Mouse (Mus musculus) limb, embryonic 14.5 days (tissue): Measurements from ENCODE around the gene Mre11a. TPM values are rescaled to one million over a fixed set of nuclear protein-coding genes. Genes with fewer than 3 reads are reported as not detected.

Source experiments
- ATAC-seq: fragments of 200-750 bp; cut with Nextera tagmentation; 2 replicates; pipeline ENCODE4 v1.8.0; 2017; ENCODE audit warnings: low read depth, moderate number of reproducible peaks, moderate TSS enrichment; ENCODE audit not compliant: low FRiP score
- DNase-seq: peaks from one replicate; pipeline ENCODE4 v3.0.0-alpha.2; 2015; ENCODE audit warnings: low spot score
- H3K27ac ChIP-seq: fragments of 300-500 bp; sonication (generic); replicated peaks from 2 replicates; pipeline ENCODE4 v1.5.1; 2014; ENCODE audit warnings: low read depth, mild to moderate bottlenecking, low read length, moderate library complexity, mixed read lengths
- H3K27me3 ChIP-seq: fragments of 300-500 bp; sonication (generic); 2 replicates; pipeline ENCODE4 v1.6.1; 2014; ENCODE audit warnings: low read length, mixed read lengths; ENCODE audit not compliant: control insufficient read depth, insufficient read depth
- H3K36me3 ChIP-seq: fragments of 300-500 bp; sonication (generic); 2 replicates; pipeline ENCODE4 v1.6.1; 2014; ENCODE audit warnings: mild to moderate bottlenecking, low read length, moderate library complexity, mixed read lengths; ENCODE audit not compliant: control insufficient read depth, insufficient read depth
- H3K4me1 ChIP-seq: fragments of 300-500 bp; sonication (generic); 2 replicates; pipeline ENCODE4 v1.6.1; 2014; ENCODE audit warnings: antibody characterized with exemption, low read length, mixed read lengths; ENCODE audit not compliant: control insufficient read depth, insufficient read depth
- H3K4me2 ChIP-seq: fragments of 300-500 bp; sonication (generic); replicated peaks from 2 replicates; pipeline ENCODE4 v1.6.1; 2014; ENCODE audit warnings: low read depth, mild to moderate bottlenecking, low read length, moderate library complexity; ENCODE audit not compliant: severe bottlenecking
- H3K4me3 ChIP-seq: fragments of 300-500 bp; sonication (generic); replicated peaks from 2 replicates; pipeline ENCODE4 v1.5.1; 2014; ENCODE audit warnings: low read length
- H3K9ac ChIP-seq: fragments of 300-500 bp; sonication (generic); 2 replicates; pipeline ENCODE4 v1.6.1; 2014; ENCODE audit warnings: mild to moderate bottlenecking, low read depth, low read length, moderate library complexity; ENCODE audit not compliant: severe bottlenecking
- H3K9me3 ChIP-seq: fragments of 300-500 bp; sonication (generic); 2 replicates; pipeline ENCODE4 v1.6.1; 2016; ENCODE audit warnings: low read length; ENCODE audit not compliant: control insufficient read depth
- POLR2A ChIP-seq: fragments of 200-500 bp; IDR thresholded peaks from 2 replicates; pipeline ENCODE4 v1.8.0; 2012; ENCODE audit warnings: inconsistent platforms, mild to moderate bottlenecking, moderate library complexity, borderline replicate concordance; ENCODE audit not compliant: insufficient read depth, insufficient read length; ENCODE audit errors: extremely low read depth
- WGBS: fragments of 180-500 bp; shearing (Covaris S2); extraction: QIAGEN DNeasy Blood & Tissue Kit; methylation state at CpG from one replicate; pipeline ENCODE4 v1.1.7; 2014; 5-methylcytosine and 5-hydroxymethylcytosine counted together
- polyA plus RNA-seq, 2 experiments: library from polyadenylated mRNA; depleted of rRNA in 1 of 2; stranded (reverse) in 1 of 2; unstranded in 1 of 2; fragments of >200 nt; fragmentation: Nextera tagmentation in 1 of 2; extraction: Ambion mirVana in 1 of 2; gene quantifications; 2 replicates each; pipeline versions ENCODE4 v1.2.1 to v1.2.3; 2012 to 2014

The Mre11a gene
- polyA plus RNA-seq, 2 experiments: 16.6 to 25.3 TPM

DNA sequence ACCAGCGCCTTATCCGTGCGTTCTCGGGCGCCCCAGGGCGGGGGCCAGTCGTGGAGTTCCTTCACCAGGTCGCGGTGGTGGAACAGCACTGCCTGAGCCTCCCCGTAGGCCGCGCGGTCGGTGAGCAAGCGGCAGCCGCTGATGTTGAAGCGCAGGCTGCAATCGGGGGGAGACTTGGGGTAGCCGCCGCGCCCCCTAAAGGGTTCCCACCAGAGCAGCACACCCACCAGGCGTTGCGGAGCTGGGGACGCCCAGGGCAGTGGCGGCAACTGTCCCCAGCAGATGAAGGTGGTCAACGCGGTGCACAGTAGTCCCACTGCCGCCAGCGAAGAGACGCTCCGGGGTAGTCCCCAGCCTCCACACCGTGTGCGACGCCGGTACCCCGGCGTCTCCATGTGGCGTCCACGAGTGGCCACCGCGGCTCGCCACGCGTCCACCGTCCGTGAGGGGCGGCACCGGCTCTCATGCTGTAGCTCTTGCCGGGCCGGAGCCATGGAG, 32.9 kb upstream of the Mre11a start:
- Histone ChIP-seq H3K4me3 (peak overlapping the region; percentile 52), H3K4me2 (peak overlapping the region; percentile 94), H3K27me3 (no peaks in the 10 kb centered on the region), H3K27ac (peak overlapping the region; percentile 48; the same call in 1 of the 2 replicates), H3K36me3 (no peaks in the 10 kb centered on the region), H3K9ac (peak overlapping the region; percentile 69), H3K4me1 (peaks cover 11% of the 10 kb centered on the region; the same call in 1 of the 2 replicates), H3K9me3 (no peaks in the 10 kb centered on the region)
- DNase-seq (peak; percentile 24), ATAC-seq (peak; percentile 70)
- under 1% methylated on average over 35 of the region's 50 CpGs for WGBS
- no peak for TF ChIP-seq POLR2A

DNA sequence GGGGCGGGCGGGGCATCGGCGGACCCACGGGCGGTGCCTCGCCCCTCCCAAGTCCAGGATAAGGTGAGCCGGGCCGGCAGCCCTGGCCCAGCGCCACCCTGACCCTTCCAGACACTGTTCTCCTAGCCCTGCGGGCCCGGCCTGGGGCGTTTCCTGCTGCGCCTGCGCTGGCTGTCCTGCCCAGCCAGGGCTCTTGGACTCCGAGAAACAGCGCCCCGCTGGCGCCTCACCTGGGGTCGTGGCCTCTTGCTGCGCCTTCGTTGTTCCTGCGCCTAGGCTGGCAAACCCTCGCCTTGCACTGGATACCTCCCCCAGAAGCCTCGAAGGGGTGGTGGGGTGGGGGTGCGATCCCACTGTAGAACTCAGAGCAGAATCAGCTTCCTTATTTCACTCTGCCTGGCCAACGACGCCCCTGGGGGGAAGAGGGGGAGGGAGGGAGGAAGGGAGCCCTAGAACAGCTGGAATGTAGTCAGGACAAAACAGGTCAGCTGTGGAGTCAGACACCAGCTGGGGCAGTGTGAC, 32.4 kb upstream of the Mre11a start, which contains the start of gene Fut4:
Fut4 (minus strand) TSS at position 393 of the 522 bp plus-strand sequence.
- H3K4me3 ChIP-seq: peak within 1 kb of the TSS; percentile 52
- under 1% methylated on average over 21 of the region's 28 CpGs for WGBS
- H3K9me3 ChIP-seq: no peaks in the 10 kb centered on the region
- no peak for TF ChIP-seq POLR2A
- H3K36me3 ChIP-seq: no peaks in the 10 kb centered on the region
- ATAC-seq: peak; percentile 49
- peak within 1 kb of the TSS; percentile 48; the same call in 1 of the 2 replicates for H3K27ac ChIP-seq
- no peaks in the 10 kb centered on the region for H3K27me3 ChIP-seq
- H3K4me2 ChIP-seq: peak within 1 kb of the TSS; percentile 94
- H3K9ac ChIP-seq: peak within 1 kb of the TSS; percentile 69
- DNase-seq: peak; percentile 42
- H3K4me1 ChIP-seq: peaks cover 9% of the 10 kb centered on the region; the same call in 1 of the 2 replicates

DNA sequence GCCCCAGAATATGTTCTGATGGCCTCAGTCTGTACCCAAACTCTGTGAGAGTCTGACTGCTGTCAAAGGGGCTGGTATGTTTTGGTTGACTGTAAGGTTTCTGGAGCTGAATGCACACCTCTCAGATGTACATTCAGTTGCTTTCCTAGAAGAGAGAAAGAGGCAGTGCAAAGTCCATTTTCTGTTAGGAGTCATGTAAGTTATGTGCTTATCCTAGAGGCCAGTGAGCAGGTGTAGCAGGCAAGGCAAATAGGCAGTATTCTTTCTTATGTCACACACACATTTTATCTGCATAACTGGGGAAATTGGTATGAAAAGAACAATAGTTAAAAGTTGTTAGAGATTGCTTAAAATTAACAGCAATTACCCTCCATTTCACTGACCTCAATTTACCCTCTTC, 30.5 kb upstream of the Mre11a start:
- DNase-seq (no peak), ATAC-seq (no peak)
- Histone ChIP-seq H3K9ac (no peak overlapping the region), H3K27me3 (no peaks in the 10 kb centered on the region), H3K4me2 (no peak overlapping the region), H3K4me3 (no peak overlapping the region), H3K9me3 (no peaks in the 10 kb centered on the region), H3K36me3 (no peaks in the 10 kb centered on the region), H3K27ac (no peak overlapping the region), H3K4me1 (peaks cover 3% of the 10 kb centered on the region; the same call in 1 of the 2 replicates)
- no peak for TF ChIP-seq POLR2A

DNA sequence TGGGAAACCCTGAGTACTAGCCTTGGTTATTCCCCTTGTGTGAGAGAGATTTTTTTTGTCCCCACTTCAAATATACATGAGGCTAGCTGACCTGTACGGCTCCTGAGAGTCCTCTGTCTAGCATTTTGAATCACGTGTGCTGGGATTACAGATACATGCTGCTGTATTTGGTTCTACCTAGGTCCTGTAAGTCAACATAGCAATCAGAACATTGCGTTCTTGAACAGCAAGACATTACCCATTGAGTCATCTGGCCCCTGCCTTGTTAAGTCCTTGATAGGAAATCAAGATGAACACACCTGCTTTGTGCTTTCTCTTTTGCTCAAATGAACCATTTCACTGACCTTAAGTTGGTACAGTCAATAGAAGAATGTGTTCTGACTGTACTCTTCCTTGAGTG, 30.0 kb upstream of the Mre11a start:
- no peak for ATAC-seq
- Histone ChIP-seq H3K4me3 (no peak overlapping the region), H3K4me2 (no peak overlapping the region), H3K9me3 (no peaks in the 10 kb centered on the region), H3K27me3 (no peaks in the 10 kb centered on the region), H3K36me3 (no peaks in the 10 kb centered on the region), H3K27ac (no peak overlapping the region), H3K9ac (no peak overlapping the region), H3K4me1 (peaks cover 3% of the 10 kb centered on the region; the same call in 1 of the 2 replicates)
- no peak for DNase-seq
- TF ChIP-seq POLR2A: no peak
- 82% methylated on average over 3 of the region's 3 CpGs for WGBS

DNA sequence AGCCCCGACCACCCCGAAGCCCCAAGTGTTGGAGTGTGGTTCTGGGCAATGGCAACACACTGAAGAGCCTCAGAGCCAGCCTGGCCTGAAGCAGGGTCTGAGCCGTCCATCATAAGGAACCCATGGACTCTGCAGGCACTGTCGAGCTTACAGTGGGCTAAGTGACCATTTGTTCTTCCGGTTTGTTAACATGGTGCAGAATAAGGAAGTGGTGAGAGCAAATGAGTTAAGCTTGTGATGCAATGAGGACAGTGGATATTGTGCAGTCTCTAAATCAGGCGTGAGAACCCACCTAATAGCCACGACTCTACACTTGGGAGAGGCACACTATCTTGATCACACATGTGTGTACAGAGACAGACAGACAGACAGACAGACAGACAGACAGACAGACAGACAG, 25.9 kb upstream of the Mre11a start:
- no peak for TF ChIP-seq POLR2A
- 73% methylated on average over 7 of the region's 7 CpGs for WGBS
- no peak for ATAC-seq

DNA sequence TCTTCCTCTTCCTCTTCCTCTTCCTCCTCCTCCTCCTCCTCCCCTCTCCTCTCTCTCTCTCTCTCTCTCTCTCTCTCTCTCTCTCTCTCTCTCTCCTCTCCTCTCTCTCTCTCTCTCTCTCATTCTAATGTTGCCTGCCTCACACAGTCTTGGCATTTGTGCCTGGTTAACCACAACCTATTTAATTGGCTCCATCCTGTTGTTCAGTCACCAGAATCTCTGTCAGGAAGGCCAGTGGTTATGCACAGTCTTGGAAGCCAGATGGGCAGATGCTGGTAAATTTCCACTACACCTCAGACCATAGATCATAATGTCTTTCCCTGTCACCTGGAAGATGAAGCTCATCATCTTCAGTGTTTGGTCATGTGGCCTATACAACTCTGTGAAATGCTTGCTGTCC, 25.2 kb upstream of the Mre11a start:
- Histone ChIP-seq H3K27ac (no peak overlapping the region), H3K4me3 (no peak overlapping the region), H3K4me2 (no peak overlapping the region), H3K9ac (no peak overlapping the region), H3K27me3 (no peaks in the 10 kb centered on the region), H3K36me3 (no peaks in the 10 kb centered on the region), H3K4me1 (no peaks in the 10 kb centered on the region), H3K9me3 (no peaks in the 10 kb centered on the region)
- DNase-seq (no peak), ATAC-seq (no peak)
- no peak for TF ChIP-seq POLR2A

More for the DNA sequence above, 25.9 kb upstream of the Mre11a start:
- Histone ChIP-seq H3K9me3 (no peaks in the 10 kb centered on the region), H3K27ac (no peak overlapping the region), H3K36me3 (no peaks in the 10 kb centered on the region), H3K27me3 (no peaks in the 10 kb centered on the region), H3K4me3 (no peak overlapping the region), H3K9ac (no peak overlapping the region), H3K4me1 (no peaks in the 10 kb centered on the region), H3K4me2 (no peak overlapping the region)
- DNase-seq: no peak
